Mouse (Mus musculus) lung, embryonic 15.5 days (tissue): ENCODE results near the gene Cfap44. TPM values are rescaled to one million over a fixed set of nuclear protein-coding genes. Genes with fewer than 3 reads are reported as not detected.

Experiments used
- ATAC-seq: fragments of 200-750 bp; cut with Nextera tagmentation; 2 replicates; pipeline ENCODE4 v1.8.0; 2017; ENCODE audit warnings: moderate number of reproducible peaks, borderline replicate concordance; ENCODE audit not compliant: low FRiP score, low TSS enrichment; ENCODE audit errors: extremely low read depth
- H3K27ac ChIP-seq: fragments of 300-500 bp; sonication (generic); 2 replicates; pipeline ENCODE4 v1.5.1; 2015; ENCODE audit warnings: moderate library complexity, mild to moderate bottlenecking, inconsistent platforms
- H3K27me3 ChIP-seq: fragments of 300-500 bp; sonication (generic); 2 replicates; pipeline ENCODE4 v1.6.1; 2015; ENCODE audit warnings: inconsistent platforms
- H3K36me3 ChIP-seq: fragments of 300-500 bp; sonication (generic); 2 replicates; pipeline ENCODE4 v1.6.1; 2015; ENCODE audit warnings: inconsistent platforms
- H3K4me1 ChIP-seq: fragments of 300-500 bp; sonication (generic); 2 replicates; pipeline ENCODE4 v1.6.1; 2015; ENCODE audit warnings: inconsistent platforms
- H3K4me2 ChIP-seq: fragments of 300-500 bp; sonication (generic); 2 replicates; pipeline ENCODE4 v1.6.1; 2015; ENCODE audit warnings: inconsistent platforms, mild to moderate bottlenecking, moderate library complexity
- H3K4me3 ChIP-seq: fragments of 300-500 bp; sonication (generic); 2 replicates; pipeline ENCODE4 v1.5.1; 2015; ENCODE audit warnings: mild to moderate bottlenecking, inconsistent platforms
- H3K9ac ChIP-seq: fragments of 300-500 bp; sonication (generic); 2 replicates; pipeline ENCODE4 v1.6.1; 2015; ENCODE audit warnings: inconsistent platforms
- H3K9me3 ChIP-seq: fragments of 300-500 bp; sonication (generic); 2 replicates; pipeline ENCODE4 v1.6.1; 2016; ENCODE audit warnings: inconsistent platforms
- WGBS: fragments of 180-500 bp; shearing (Covaris S2); methylation state at CpG from one replicate; pipeline ENCODE4 v1.1.7; 2015; 5-methylcytosine and 5-hydroxymethylcytosine counted together
- polyA plus RNA-seq: library from polyadenylated mRNA; unstranded; fragments of >200 nt; fragmentation: Nextera tagmentation; extraction: Ambion mirVana; gene quantifications from 2 replicates; pipeline ENCODE4 v1.2.1, GENCODE M21; 2015

The Cfap44 gene
- polyA plus RNA-seq, 1 experiment from 2014 or later: 1.7 TPM

DNA sequence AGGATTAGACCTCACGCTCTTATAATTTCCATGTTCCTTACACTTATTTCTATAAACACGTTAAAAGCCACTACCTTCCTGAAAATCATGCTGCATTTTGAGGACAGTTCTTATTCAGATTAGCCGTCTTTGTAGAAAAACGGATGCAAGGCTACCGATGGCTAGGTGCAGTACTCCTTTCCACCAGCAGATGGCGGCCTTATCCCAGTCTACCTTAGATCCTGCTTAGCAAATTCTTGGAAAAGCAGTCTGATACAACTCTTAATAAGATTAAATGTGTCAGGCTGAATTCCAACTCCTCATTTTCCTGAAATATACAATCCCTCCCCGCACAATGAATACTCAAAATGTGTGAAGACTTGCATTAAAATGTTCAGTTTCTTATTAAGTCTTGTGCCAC is 89.5 kb downstream of the Cfap44 start:
- Histone ChIP-seq H3K27me3 (no peaks in the 10 kb centered on the region), H3K4me3 (no peak overlapping the region), H3K4me2 (no peak overlapping the region), H3K36me3 (peaks cover 18% of the 10 kb centered on the region), H3K4me1 (peaks cover 27% of the 10 kb centered on the region), H3K27ac (peak overlapping the region; percentile 43), H3K9me3 (no peaks in the 10 kb centered on the region), H3K9ac (no peak overlapping the region)
- ATAC-seq: no peak
- 4% methylated on average over 7 of the region's 7 CpGs for WGBS

DNA sequence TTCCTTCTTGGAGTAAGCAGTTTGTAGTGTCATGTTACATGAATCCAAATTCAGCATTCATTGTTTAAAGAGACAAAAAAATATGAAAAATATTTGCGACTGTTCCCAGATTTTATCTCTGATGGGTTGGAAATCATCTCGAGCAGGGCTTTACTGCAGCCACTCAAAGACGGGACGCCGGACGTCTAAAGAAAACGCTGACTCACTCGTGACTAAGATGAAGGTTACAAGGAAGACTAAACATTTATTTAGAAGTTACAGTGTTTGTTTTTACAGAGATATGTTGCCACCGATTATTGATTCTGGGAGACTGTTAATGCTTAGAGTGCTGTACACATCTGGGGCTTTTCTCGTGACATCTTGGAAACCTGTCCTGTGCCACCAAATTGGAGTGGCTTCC is 90.2 kb downstream of the Cfap44 start:
- ATAC-seq: no peak
- WGBS: 29% methylated on average over 10 of the region's 10 CpGs

DNA sequence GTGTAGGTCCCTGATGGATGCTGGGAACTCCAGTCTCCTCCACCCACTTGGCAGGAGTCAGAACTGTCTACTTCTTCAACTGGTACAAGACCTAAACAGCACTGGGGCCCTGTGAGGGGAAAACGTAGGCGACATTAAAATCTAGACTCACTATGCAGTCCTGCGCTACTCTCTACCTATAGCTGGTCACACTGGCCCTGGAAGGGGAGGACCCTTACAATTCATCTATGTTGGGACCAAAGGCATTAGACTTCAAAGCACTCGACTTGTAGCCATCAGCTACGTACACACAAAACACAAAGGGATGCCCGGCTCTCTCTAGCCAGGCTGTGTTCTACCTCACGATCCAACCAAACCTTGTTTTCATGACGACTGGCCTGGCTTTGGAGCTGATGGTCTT is 91.1 kb downstream of the Cfap44 start:
- Histone ChIP-seq H3K4me3 (no peak overlapping the region), H3K4me2 (no peak overlapping the region), H3K36me3 (peaks cover 32% of the 10 kb centered on the region), H3K9ac (no peak overlapping the region), H3K4me1 (peaks cover 19% of the 10 kb centered on the region), H3K27me3 (no peaks in the 10 kb centered on the region), H3K27ac (peak overlapping the region; percentile 24; the same call in 1 of the 2 replicates), H3K9me3 (no peaks in the 10 kb centered on the region)
- 68% methylated on average over 8 of the region's 8 CpGs for WGBS
- no peak for ATAC-seq

More for the DNA sequence above, 90.2 kb downstream of the Cfap44 start:
- Histone ChIP-seq H3K9me3 (no peaks in the 10 kb centered on the region), H3K4me1 (peaks cover 24% of the 10 kb centered on the region), H3K4me2 (no peak overlapping the region), H3K27ac (peak overlapping the region; percentile 43; the same call in 1 of the 2 replicates), H3K9ac (no peak overlapping the region), H3K4me3 (no peak overlapping the region), H3K27me3 (no peaks in the 10 kb centered on the region), H3K36me3 (peaks cover 24% of the 10 kb centered on the region)

DNA sequence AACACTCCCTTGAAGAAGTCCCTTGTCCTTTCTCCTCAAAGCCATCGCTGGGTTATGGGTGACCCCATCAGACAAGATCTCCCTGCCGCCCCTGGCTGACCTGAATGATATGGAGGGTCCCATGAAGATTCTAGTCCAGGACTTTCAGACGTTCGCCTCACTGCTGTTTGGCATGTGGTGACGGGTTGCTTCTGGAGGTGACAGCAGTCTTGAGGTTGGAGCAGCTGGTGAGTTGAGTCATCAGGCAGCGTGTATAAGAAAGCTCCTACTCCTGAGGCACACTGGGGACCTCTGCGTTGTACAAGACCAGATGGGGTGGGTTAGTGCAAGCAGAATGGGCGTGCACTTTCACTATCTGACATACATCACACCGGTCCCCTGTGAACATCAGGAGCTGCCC is 92.0 kb downstream of the Cfap44 start:
- Histone ChIP-seq H3K4me1 (peaks cover 10% of the 10 kb centered on the region), H3K36me3 (peaks cover 41% of the 10 kb centered on the region), H3K27ac (no peak overlapping the region), H3K27me3 (no peaks in the 10 kb centered on the region), H3K4me2 (no peak overlapping the region), H3K4me3 (no peak overlapping the region), H3K9me3 (no peaks in the 10 kb centered on the region), H3K9ac (no peak overlapping the region)
- no peak for ATAC-seq
- WGBS: 71% methylated on average over 9 of the region's 9 CpGs

DNA sequence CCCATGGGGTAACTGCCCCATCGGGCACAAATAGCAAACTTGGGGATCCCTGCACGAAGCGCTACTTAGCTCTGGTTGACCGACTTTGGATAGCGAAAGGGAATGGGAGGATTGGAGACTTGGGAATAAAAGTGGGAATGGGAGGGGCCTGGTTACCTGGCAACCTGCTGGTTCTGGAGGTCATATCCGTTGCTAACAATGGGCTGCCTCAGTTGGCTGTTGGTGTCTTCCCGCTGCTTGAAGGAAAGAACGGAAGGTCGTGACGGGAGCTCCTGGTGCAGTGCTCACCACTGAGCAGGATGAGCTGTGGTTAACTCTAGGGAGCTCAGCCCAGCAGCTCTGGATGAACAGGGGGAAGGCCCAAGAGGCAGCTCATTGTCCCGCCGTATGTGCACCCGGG is 92.6 kb downstream of the Cfap44 start:
- H3K4me1 ChIP-seq: peaks cover 5% of the 10 kb centered on the region
- ATAC-seq: no peak
- 85% methylated on average over 13 of the region's 13 CpGs for WGBS
- H3K9me3 ChIP-seq: no peaks in the 10 kb centered on the region
- H3K4me2 ChIP-seq: no peak overlapping the region
- no peak overlapping the region for H3K4me3 ChIP-seq
- H3K27ac ChIP-seq: no peak overlapping the region
- no peaks in the 10 kb centered on the region for H3K27me3 ChIP-seq
- peaks cover 46% of the 10 kb centered on the region for H3K36me3 ChIP-seq
- no peak overlapping the region for H3K9ac ChIP-seq

DNA sequence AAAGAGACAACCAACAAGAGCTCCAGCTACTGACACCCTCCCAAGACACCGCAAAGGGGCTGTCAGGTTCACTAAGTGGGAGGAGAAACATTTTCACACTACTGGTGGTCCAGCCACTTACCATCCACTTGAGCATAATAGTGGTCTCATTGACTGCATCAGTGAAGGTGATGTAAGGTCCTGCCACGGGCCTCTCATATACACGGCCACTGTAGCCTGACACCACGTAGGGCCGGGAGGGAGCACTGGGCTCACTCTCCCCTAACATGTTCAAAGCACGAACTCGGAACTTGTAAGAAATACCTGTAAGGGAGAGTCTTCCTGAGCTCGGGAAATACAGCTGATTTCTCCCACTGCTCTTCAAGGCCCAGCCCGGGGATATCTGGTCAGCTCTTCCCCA is 96.5 kb downstream of the Cfap44 start:
- H3K27ac ChIP-seq: no peak overlapping the region
- H3K9ac ChIP-seq: no peak overlapping the region
- H3K9me3 ChIP-seq: no peaks in the 10 kb centered on the region
- peaks cover 48% of the 10 kb centered on the region for H3K36me3 ChIP-seq
- H3K4me2 ChIP-seq: no peak overlapping the region
- 73% methylated on average over 9 of the region's 9 CpGs for WGBS
- H3K4me1 ChIP-seq: peaks cover 19% of the 10 kb centered on the region
- no peaks in the 10 kb centered on the region for H3K27me3 ChIP-seq
- H3K4me3 ChIP-seq: no peak overlapping the region
- ATAC-seq: no peak

DNA sequence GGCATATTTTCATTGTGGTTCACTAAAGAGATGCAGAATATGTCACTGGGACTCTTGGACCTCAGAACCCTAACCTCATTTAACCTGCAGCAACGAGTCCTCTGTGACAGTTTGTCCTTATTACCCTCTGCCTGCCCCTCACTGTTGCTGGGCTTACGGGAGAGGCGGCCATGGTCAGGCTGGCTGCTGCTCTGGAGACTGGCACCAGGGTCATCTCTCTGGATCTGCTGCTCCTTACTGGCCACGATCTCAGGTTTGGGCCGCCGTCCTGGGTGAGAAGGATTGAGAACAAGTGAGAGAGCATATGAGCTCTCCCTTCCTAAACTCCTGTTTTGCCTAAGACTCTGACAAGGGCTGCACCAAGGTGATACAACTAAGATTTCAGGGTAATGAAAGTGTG is 97.6 kb downstream of the Cfap44 start:
- no peak for ATAC-seq
- WGBS: 83% methylated on average over 6 of the region's 6 CpGs

DNA sequence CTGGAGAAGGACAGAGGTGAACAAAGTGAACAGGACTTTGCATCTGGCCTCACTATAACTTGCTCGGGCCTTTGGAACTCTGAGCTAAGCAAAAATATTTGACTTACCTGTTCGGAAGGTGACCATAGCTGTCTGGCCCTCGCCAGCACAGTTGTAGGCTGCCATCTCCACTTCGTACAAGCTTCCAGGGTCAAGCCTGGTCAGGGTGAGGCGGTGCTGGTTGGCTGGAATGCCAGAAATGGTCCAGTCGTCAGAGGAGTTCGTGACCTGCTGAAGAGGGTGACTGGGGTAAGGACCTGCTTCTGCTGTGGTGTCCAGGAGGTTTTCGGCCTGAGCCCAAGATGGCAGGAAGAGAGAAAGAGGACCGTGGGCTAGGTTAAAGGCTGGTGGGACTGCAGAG is 98.1 kb downstream of the Cfap44 start:
- H3K4me2 ChIP-seq: no peak overlapping the region
- H3K9ac ChIP-seq: no peak overlapping the region
- H3K4me1 ChIP-seq: peaks cover 19% of the 10 kb centered on the region
- no peaks in the 10 kb centered on the region for H3K9me3 ChIP-seq
- peaks cover 50% of the 10 kb centered on the region for H3K36me3 ChIP-seq
- no peak for ATAC-seq
- H3K4me3 ChIP-seq: no peak overlapping the region
- 66% methylated on average over 9 of the region's 9 CpGs for WGBS
- no peaks in the 10 kb centered on the region for H3K27me3 ChIP-seq
- H3K27ac ChIP-seq: no peak overlapping the region

More for the DNA sequence above, 97.6 kb downstream of the Cfap44 start:
- Histone ChIP-seq H3K27ac (no peak overlapping the region), H3K4me1 (peaks cover 19% of the 10 kb centered on the region), H3K9ac (no peak overlapping the region), H3K4me3 (no peak overlapping the region), H3K36me3 (peaks cover 49% of the 10 kb centered on the region), H3K9me3 (no peaks in the 10 kb centered on the region), H3K4me2 (no peak overlapping the region), H3K27me3 (no peaks in the 10 kb centered on the region)

DNA sequence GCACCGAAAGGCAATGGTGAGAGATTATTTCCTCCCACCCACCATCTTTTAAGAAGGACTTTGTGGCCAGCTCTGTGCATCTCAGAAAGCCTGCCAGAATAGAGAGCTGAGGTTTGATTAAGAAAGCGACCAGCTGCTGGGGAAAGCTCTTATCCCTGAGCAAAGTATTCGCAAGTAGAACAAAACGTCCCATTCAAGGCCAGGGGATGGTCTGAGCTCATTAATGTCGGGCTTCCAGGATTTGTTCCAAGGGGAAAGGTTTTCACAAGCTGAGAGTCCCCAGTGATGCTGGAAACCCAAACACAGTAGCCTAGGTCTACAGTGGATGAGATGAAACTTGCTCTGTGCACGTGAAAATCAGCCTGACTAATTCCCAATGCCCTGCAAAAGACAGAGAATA is 99.3 kb downstream of the Cfap44 start:
- no peak overlapping the region for H3K9ac ChIP-seq
- no peak overlapping the region for H3K4me2 ChIP-seq
- peaks cover 59% of the 10 kb centered on the region for H3K36me3 ChIP-seq
- ATAC-seq: no peak
- peaks cover 19% of the 10 kb centered on the region for H3K4me1 ChIP-seq
- H3K27me3 ChIP-seq: no peaks in the 10 kb centered on the region
- WGBS: 29% methylated on average over 6 of the region's 6 CpGs
- peak overlapping the region; percentile 58 for H3K27ac ChIP-seq
- H3K9me3 ChIP-seq: no peaks in the 10 kb centered on the region
- no peak overlapping the region for H3K4me3 ChIP-seq

DNA sequence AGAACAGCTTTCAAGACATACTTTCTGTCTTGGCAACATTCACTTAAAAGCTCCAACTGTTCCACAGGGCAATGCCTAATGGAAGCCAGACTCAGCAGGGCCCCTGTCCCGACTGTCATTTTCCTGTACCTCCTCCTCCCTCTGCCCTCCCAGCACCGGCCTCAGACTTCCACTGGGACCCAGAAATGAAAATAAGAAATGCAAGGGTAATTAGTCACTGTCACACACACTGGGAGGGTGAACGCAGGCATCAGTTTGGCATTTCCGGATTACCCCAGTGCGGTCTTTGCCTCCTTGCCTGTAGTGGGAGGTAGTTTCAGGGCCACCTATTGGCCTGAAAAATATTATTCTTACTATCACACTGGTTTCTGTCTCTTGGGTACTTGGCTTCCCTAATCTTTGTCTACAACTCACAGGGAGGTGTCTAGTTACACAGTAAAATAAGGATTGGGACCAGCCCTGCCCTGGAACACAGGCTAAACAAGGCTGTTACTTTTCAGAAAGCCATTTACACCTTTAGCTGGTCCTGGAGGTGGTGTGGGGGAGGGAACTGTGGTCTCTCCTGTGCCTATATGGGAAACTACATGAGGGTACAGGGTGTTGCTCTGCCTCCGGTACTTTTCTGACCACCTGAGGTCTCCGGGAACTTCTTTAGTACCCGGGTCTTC is 100.0 kb downstream of the Cfap44 start:
- Histone ChIP-seq H3K4me3 (no peak overlapping the region), H3K9ac (no peak overlapping the region)

DNA sequence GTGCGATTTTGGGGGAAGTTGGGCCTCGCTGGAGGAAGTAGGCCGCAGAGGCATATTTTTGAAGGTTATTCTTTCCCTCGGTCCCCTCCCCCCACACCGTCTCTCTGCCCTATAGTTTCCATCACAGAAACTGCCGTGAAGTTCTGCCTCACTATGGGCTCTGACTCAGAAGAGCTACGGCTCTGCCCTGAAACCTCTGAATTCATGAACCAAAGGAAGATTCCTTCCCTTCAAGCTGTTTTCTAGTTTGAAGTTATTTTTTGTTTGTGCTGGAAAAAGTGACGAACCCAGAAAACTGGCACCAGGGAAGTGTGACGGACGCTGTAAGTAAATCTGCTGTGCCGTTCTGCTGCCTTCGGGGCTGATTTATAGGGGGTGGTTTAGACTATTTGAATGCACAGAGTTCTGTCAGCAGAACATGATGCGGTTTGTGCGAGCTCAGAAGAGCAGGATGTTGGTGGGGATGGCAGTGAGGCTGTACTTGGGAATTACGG is 102.4 kb downstream of the Cfap44 start:
- H3K36me3 ChIP-seq: peaks cover 60% of the 10 kb centered on the region
- WGBS: 78% methylated on average over 15 of the region's 15 CpGs
- H3K9ac ChIP-seq: no peak overlapping the region

More for the DNA sequence above, 100.0 kb downstream of the Cfap44 start:
- peaks cover 19% of the 10 kb centered on the region for H3K4me1 ChIP-seq
- H3K36me3 ChIP-seq: peaks cover 58% of the 10 kb centered on the region
- peak overlapping the region; percentile 58 for H3K27ac ChIP-seq
- no peaks in the 10 kb centered on the region for H3K27me3 ChIP-seq
- ATAC-seq: no peak
- no peak overlapping the region for H3K4me2 ChIP-seq
- 31% methylated on average over 8 of the region's 8 CpGs for WGBS
- no peaks in the 10 kb centered on the region for H3K9me3 ChIP-seq

DNA sequence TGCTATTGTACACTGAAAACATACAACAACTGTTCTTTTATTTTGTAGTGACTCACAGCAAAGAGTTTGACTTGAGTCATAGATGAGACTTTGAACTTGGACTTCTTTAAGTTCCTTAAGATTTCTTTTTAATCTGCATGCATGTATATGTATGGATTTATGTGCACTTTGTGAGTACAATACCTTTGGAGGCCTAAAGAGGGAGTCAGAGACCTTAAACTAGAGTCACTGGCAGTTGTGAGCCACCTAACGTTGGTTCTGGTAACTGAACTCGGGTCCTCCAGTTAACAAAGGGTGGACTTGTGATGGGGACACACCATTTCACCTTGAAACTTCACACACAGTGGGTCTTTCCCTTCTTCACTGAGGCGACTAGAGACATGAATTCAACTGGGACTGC is 103.9 kb downstream of the Cfap44 start:
- Histone ChIP-seq H3K4me3 (no peak overlapping the region), H3K27me3 (no peaks in the 10 kb centered on the region), H3K36me3 (peaks cover 66% of the 10 kb centered on the region), H3K9me3 (no peaks in the 10 kb centered on the region), H3K4me2 (no peak overlapping the region), H3K4me1 (peaks cover 28% of the 10 kb centered on the region), H3K9ac (no peak overlapping the region), H3K27ac (no peak overlapping the region)
- 89% methylated on average over 3 of the region's 3 CpGs for WGBS
- no peak for ATAC-seq

More for the DNA sequence above, 102.4 kb downstream of the Cfap44 start:
- no peaks in the 10 kb centered on the region for H3K27me3 ChIP-seq
- H3K4me2 ChIP-seq: no peak overlapping the region
- H3K4me1 ChIP-seq: peaks cover 19% of the 10 kb centered on the region
- H3K9me3 ChIP-seq: no peaks in the 10 kb centered on the region
- H3K4me3 ChIP-seq: no peak overlapping the region
- H3K27ac ChIP-seq: no peak overlapping the region
- no peak for ATAC-seq
